Mouse (Mus musculus) hematopoietic stem cell, adult 5-6 weeks (primary cell): ENCODE results near the gene Fbxl12. TPM values are rescaled to one million over a fixed set of nuclear protein-coding genes. Genes with fewer than 3 reads are reported as not detected.
A peak's percentile ranks its signal among the peaks of the same experiment; 100 is the strongest.
"Not testable (repeated sequence)": the region's sequence is repeated elsewhere in the genome, so short reads cannot be mapped to it uniquely, and the experiment has no call there.

Experiments
- ATAC-seq, 2 experiments: fragments of 125-278 bp in 1 of 2; replicated peaks in 1 of 2; 2 replicates each; pipeline ENCODE4 v1.8.0; 2016 to 2017; ENCODE audit warnings: inconsistent platforms in 2 of 2, mild to moderate bottlenecking in 2 of 2, moderate number of reproducible peaks in 2 of 2, low read depth in 1 of 2, moderate TSS enrichment in 1 of 2; ENCODE audit not compliant: low FRiP score in 2 of 2, poor library complexity in 2 of 2, severe bottlenecking in 2 of 2, insufficient read depth in 1 of 2, low TSS enrichment in 1 of 2
- total RNA-seq: library from RNA; stranded (forward); fragments of 172-1452, 232-1000 nt; gene quantifications from 2 replicates; pipeline ENCODE4 v1.2.3, GENCODE M21; 2017

Gene Fbxl12
- 5.3 and 5.7 TPM in 2 replicates for total RNA-seq

DNA sequence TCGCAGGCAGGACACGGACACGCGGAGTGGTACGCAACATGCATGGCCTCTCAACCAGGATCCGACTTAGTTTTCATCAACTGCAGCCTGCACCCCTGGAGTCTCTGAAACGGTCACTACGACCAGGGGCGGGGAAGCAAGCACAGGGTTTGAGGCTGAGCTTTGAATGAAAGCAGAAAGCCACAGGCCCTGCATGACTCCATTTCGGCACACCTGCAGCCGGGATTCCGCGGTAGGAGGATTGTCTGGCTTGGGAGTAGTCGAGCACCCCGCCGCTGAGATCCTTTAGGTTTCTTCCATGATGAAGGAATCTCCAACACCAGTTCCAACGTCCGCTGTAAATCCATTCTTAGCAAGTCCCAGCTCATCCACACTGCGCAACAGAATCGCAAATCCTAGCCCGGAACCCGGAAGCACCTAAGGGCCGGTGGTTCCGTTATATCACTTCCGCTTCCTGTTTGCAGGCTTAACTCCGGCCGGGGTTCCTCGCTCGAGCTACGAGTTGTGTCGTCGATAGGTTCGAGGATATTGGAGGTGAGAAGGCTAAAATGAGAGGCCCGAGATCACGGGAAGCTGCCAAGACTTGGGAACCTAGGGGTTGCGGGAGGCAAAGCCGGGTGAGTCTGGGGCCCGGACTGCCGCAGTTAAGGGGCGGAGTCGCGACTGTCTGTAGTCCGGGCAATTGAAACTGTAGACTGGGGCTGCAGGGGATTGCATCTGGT, at the start of gene Fbxl12:
TSS of gene Fbxl12 (minus strand) at position 408 of the 722 bp plus-strand sequence.
- ATAC-seq: peak; percentile 71

DNA sequence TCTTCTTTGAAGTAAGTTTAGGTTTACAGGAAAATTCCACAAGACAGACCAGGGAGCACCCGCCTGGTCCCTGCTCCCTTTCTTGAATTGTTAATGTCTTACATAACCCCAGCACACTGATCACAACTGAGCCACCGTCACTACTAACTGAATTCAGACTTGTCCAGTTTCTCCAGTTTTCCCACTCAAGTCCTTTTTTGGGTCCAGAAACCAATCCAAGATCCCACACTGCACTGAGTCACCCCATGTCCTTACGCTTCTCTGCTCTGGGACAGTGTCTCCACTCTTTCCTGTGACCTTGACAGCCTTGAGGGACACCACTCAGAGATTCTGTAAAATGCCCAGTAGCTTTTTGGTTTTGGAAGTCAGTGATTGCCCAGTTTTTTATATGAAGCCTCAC, 48.3 kb upstream of the Fbxl12 start:
- no peak for ATAC-seq

DNA sequence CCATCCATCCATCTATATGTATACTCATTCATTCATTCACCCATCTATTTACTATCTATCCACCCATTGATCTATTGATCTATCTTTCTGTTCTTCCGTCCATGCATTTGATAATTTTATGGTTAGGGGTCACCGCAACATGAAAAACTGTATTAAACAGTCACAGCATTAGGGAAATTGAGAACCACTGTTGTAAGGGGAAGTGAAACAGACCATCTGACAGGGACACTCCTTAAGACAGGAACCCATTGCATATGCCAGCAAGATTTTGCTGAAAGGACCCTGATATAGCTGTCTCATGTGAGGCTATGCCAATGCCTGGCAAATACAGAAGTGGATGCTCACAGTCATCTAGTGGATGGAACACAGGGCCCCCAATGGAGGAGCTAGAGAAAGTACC, 45.9 kb upstream of the Fbxl12 start:
- ATAC-seq: not testable (repeated sequence)

DNA sequence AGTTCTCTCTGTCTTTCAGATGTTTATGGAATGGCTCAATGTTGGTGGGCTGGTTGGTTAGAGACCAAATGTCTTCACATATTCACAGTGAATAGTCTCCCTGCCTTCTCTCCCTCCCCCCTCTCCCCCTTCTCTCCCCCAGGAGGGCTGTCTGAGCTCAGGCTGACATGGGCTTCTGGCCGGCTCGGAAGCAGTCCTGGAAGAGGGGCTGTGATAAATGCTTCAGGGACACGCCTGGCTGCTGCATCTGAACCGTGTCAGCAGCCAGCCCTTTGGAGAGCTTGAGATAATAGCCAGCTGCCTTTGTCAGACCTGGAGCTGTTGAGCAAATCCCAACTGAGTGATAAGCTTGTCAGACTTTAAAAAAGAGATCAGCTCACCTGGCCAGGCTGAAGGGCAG, 45.3 kb upstream of the Fbxl12 start:
- no peak for ATAC-seq

DNA sequence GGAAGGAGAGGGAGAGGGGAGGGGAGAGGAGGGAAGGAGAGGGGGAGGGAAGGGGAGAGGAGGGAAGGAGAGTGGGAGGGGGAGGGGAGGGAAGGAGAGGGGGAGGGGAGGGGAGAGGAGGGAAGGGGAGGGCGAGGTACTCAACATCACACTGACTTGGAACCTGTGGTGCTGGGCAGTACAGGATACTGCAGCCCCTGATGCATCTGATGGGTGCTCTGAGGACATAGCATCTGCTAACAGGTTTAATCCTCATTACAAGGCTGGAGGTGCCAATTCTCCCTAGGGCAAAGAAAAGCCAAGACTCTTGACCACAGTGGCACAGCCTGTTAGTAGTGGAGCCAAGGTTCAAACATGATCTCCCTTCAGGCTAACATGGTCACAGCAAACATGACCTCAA, 44.8 kb upstream of the Fbxl12 start:
- no peak for ATAC-seq

DNA sequence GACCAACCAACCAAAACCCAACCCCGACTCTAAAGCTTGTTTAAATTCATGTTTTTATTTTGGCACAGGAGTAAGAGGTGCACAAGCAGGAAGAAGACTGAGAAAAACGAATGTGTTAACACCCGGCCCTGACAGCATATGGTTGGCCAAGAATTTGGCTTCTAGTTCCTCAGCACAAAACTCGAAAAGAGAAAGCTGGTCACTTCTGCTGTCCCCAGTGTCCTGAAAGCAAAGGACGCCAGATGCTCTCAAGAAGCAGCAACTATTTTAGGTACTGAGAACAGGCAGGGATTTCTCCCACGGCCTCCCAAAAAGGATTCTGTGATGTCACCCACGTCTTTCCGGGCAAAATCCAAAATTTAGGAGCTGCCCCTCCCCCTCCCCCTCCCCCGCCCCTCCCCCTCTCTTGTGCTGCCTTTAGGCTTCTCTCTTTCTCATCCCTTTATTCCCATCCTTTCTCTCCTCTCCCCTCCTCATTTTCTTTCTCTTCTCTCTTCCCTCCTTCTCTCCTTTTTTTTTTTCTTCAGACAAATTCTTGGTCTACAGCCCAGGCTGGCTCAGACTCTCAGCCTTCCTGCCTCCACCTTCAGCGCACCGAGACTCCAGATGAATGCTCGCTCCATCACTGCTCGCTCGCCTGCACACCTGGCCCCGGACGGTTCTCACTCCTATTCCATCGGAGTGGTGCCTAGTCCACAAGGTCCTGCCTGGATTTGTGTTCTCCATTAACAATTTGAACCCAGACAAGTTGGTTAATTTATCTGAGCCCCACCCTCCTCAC, 40.7 kb upstream of the Fbxl12 start:
- no peak for ATAC-seq

DNA sequence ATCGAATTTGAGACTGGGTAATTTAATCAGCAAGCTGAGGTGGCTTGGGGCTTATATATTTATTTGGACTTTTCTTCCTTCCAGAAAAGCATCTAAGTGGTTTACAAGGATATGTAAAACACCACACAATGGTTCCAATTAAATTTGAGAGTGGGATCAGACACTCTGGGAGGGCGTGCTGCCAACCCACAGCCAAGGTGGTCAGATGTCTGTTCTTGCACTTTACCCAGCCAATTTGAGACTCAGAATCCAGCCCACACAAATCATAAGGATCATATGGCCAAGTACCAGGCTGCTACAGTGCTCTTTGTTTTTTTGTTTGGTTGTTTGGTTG, 37.8 kb upstream of the Fbxl12 start:
- ATAC-seq: no peak

DNA sequence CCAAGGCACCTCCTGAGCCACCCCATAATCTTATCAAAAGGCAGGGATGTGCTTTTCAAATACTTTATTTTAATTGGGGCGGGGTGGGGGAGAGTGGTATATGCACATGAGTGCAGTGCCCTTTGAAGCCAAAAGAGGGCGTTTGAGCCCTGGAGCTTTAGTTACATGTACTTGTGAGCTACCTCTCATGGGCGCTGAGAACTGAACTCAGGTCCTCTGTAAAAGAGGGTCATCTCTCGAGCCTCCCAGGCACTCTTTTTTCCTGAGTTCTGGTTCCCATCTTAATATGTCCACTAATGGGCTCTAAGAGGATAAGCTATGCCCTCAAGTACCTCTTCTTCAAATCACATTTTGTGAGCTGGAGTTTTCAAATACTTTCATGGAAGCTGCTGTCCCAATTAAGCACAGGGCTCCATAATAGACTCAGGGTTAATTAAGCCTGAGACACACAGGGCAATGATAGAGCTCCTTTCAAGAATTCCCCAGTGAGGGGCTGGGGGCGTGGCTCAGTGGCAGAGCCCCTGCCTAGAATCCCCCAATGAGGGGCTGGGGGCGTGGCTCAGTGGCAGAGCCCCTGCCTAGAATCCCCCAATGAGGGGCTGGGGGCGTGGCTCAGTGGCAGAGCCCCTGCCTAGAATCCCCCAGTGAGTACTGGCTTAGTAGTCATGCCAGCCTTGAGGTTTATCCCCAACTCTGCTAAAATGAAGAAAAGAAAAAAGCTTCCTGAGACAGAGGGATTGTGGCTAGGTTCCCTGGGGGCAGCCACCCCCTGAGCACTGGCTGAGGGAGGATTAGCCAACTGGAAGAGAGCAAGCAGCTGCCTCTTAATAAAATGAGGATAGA, 37.2 kb upstream of the Fbxl12 start:
- ATAC-seq: no peak

DNA sequence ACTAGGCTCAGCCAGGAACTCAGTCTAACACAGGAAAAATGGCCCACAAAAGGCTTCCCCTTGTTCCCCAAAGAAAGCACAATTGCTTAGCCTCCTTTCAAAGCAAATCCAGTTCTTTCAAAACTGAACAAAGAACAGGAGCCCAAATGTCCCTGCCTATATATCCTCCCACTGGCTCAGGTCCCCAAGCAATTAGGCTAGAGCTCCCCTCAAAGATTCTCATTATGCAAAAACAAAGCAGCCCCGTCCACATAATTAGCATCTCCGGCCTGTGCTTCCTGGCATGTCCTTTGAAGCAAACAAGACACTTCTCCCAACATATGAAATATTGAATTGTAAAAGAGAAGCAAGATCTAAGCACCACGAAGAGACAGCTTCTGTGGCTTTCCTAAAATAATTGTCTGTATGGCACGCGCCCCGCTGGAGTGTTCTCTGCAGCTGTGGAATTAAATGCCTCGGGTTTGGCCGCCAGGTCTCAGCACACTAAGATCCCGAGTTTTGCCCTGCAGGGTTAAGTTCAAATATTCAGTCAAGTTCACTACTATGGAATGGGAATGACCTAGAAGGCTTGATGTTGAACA, 35.9 kb upstream of the Fbxl12 start:
- no peak for ATAC-seq

DNA sequence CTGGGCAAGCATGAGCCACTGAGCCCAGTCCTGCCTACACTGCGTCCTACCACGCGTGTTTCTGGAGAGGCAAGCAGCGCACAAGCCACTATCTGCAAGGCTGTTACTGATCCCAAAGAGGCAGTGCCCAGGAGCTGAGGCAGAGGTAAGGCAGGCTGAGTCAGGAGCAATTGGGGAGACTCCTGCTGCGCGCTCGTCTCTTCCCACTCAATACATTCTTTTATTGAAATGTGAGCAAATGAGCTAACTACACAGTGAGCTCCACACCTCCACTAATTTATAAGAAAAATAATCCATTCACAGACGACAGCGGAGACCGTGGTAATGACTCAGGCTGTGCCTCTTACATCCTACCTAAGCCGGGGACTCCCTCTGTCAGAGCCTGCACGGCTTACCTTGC, 33.3 kb upstream of the Fbxl12 start:
- ATAC-seq: no peak

DNA sequence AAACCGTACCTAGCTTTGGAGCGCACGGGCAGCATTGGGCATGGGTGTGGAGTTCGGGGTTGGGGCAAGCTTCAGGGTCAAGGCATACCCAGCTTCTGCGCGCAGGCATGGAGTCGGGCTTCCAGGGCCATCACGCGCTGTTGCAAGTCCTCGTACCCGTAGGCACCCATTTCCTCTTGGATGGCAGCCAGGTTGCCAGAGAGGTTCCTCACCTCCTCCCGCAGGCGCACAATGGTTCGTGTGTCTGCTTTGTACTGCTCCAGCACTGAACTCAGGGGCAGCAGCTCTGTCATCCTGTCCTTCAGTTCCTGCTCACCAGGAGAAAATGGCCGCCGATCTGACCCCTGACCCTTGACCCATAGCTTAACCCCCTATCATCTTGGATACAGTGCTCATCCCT, 27.5 kb upstream of the Fbxl12 start:
- ATAC-seq: peak; percentile 8 to 19; a peak in 1 of 4 replicates

DNA sequence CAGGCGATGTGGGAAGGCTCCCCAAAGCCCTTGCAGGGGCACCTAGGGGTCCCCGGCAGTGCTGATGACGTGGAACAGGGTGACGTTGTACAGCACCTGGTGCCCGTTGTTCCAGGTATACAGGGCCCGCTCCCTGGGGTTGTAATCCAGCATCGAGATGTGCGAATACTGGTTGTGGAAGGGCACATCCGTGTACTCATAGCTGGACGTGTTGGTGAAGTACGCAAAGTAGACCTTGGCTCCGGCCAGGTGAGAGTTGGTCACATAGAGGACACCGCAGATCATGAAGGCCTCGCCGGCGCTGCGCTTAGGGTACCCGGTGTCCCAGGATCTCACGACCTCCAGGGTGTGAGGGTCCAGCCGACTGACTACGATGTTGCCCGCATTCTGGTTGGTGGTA, 23.5 kb upstream of the Fbxl12 start:
- no peak for ATAC-seq

DNA sequence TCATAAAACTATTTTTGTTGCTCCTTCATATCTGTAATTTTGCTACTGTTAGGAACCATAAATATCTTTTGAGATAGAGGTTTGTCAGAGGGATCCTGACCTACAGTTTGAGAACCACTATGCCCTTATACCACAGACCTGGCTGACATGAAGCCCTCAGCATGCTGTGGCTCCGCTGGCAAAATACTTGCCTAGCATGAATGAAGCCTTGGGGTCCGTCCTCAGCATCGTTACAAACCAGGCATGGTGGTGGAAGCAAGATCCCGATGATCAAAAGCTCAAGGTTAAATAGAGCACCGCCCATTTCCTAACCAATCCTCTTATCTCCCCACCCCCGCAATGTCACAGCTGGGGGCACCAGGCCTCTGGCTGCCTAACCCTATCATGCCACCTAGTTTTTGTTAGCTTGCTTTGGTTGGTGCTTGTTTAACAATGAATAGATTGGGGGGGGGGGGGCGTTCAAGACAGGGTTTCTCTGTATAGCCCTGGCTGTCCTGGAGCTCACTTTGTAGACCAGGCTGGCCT, 22.0 kb upstream of the Fbxl12 start:
- ATAC-seq: peak in 1 of 2 experiments; percentile 17; a peak in 2 of 4 replicates

DNA sequence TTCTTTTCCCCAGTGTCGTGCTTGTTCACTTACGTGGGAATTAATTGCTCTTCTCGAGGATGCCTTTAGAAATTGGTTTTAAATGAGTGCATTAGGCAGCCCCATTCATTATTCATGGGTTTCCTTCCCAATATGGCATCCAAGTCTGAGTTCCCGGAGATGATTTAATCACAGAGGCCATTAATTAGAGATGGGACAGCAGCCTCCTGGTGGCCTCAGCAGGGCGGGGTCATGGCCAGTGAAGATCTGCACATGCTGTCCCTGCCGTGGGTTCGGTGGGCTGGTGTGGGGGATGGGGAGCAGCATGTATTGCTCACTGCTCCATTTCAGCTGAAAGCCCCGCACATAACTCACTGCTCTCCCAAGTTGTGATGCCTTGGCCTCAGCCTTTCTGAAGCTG, 21.4 kb upstream of the Fbxl12 start:
- ATAC-seq: no peak

DNA sequence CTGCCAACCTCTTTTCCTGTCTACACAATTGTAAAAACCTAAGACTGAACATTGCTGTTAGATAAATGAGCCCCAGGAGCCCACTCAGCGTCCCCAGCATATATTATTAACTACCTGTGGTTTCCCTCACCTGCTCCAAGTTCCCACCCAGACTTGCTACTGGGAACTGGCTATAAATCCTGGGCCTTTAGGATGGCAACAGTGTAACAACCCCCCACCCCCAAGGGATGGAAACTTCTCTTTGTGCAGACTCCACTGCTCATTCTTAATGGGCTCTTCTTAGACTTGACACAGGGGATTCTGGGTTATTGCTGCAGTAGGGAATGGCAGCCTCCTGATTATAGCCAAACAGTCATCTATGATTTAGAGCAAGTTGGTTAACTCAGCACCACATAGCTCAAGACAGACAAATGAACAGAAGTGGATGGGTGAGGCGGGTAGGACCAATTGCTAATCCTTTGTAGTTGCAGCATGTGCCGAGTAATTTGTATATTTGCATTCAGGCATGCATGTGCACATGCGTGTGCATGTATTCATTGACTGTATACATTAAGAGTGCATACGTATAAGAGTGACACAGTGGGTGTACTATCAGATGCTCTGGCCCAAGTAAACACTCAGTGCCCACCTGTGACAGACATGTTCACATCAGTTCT, 20.5 kb upstream of the Fbxl12 start:
- no peak for ATAC-seq

DNA sequence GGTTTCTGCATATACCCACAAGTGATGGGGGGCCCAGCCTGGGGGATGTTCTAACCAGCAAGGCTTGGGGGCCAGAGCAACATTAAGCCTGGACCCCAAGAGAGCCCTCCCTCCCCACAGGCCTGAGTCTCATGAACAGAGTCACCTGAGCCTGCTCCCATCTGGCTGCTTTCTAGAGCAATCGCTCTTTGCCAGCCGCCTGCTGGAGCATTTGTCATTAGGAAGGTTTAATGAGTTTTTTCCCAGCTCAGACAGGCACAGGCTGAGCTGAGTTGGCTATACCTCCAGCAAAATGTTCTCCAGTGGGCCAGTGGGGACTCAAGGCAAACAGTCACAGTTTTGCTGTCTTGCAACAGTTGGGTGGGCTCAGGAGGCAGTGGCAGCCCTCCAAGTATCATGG, 19.8 kb upstream of the Fbxl12 start:
- ATAC-seq: no peak

DNA sequence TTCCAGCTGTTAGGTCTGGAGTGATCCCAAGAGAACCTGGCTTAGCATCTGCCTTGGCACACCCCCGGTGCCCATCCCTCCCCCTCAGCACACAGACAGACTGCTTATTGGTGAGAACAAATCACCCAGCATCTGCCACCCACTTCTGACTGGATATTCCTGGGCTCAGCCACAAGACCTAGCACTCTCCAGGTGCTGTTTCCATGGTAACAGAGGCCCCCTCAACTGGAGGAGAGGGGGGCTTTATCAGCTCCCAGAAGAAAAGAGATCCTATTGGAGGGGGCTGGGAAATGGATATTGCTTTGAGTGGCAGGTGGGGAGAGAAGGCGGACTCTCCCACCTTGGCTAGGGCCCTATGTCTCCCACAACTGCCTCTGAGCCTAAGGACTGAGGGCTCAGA, 19.4 kb upstream of the Fbxl12 start:
- ATAC-seq: no peak
